Mouse (Mus musculus): ENCODE measurements around the gene Rmi2. TPM values are rescaled to one million over a fixed set of nuclear protein-coding genes. Genes with fewer than 3 reads are reported as not detected.

The Rmi2 gene
- total and polyA plus RNA-seq, 3 experiments = 5.7 to 9.5 (median 8.3) TPM

DNA sequence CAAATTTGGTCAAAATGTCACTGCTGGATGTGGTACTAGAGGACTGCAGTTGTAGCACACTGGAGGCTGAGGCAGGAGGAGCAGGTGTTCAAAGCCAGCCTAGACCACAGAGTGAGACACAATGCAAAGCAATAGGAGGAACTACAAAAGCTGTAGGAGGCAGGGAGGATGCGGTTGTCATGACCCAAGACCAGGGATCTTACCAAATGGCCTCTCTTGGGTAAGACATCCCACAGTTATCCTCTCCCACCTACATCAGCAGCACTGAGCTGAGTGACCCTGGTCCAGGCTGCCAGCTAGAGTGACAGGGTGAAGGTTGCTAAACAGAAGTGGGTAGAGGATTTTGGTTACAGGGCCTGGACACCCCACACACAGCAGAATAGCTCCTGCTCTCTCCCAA lies 92.2 kb downstream of the Rmi2 start:
- Histone ChIP-seq H3K4me1 (ENCODE audit: insufficient read depth, low read depth, low read length) (no peaks in the 10 kb centered on the region), H3K9me3 (replicated peaks) (no peaks in the 10 kb centered on the region), H3K27me3 (ENCODE audit: insufficient read depth, low read length) (peaks cover 4% of the 10 kb centered on the region; the same call in 1 of the 2 replicates), H3K36me3 (replicated peaks) (no peaks in the 10 kb centered on the region), H3K4me3 (ENCODE audit: low read depth, low read length) (no peak overlapping the region)
- ATAC-seq (ENCODE audit: extremely low read depth, insufficient number of reproducible peaks, low FRiP score, poor library complexity, severe bottlenecking) = no peak
- TF ChIP-seq GATA1 (IDR thresholded peaks at IDR 0.05; ENCODE audit: borderline replicate concordance, low read length) = no peak
- no peak for TF ChIP-seq TAL1 (conservative IDR thresholded peaks at IDR 0.05; ENCODE audit: low read depth, low read length)
- no peak for TF ChIP-seq CTCF (IDR thresholded peaks at IDR 0.05; ENCODE audit: low read depth, low read length)
- TF ChIP-seq GATA2 (IDR thresholded peaks at IDR 0.05; ENCODE audit: borderline replicate concordance, low read depth, low read length) = no peak
- no peak for TF ChIP-seq POLR2AphosphoS5 (IDR thresholded peaks at IDR 0.05; ENCODE audit: insufficient replicate concordance, low read depth, low read length)
- no peak for DNase-seq (ENCODE audit: low spot score)

DNA sequence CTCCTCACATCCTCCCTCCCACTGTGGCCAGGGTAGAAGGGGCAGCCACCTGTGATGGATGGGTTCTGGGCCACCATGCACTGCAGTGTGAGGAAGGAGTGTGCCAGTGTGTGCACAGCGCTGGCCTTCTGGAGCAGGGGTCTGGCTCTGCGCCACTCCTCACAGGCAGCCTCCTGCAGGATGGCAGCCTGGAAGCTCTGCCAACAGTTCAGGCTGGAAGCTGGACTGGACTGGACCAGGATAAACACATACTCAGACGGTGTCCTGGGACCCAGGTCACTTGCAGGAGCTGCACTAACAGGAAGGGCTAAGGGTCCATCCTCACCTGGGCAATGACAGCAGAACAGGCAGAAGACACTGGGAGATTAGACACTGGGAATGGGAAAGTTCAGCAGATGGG lies 98.5 kb downstream of the Rmi2 start:
- peaks cover 6% of the 10 kb centered on the region; the same call in 1 of the 2 replicates for H3K27me3 ChIP-seq (ENCODE audit: insufficient read depth, low read length)
- DNase-seq (ENCODE audit: low spot score) (no peak), ATAC-seq (ENCODE audit: extremely low read depth, insufficient number of reproducible peaks, low FRiP score, poor library complexity, severe bottlenecking) (no peak)
- TF ChIP-seq GATA2 (IDR thresholded peaks at IDR 0.05; ENCODE audit: borderline replicate concordance, low read depth, low read length) = no peak
- TF ChIP-seq CTCF (IDR thresholded peaks at IDR 0.05; ENCODE audit: low read depth, low read length) = no peak
- TF ChIP-seq TAL1 (conservative IDR thresholded peaks at IDR 0.05; ENCODE audit: low read depth, low read length) = no peak
- no peak for TF ChIP-seq GATA1 (IDR thresholded peaks at IDR 0.05; ENCODE audit: borderline replicate concordance, low read length)
- TF ChIP-seq POLR2AphosphoS5 (IDR thresholded peaks at IDR 0.05; ENCODE audit: insufficient replicate concordance, low read depth, low read length) = no peak
- no peaks in the 10 kb centered on the region for H3K9me3 ChIP-seq (replicated peaks)
- H3K4me1 ChIP-seq (ENCODE audit: insufficient read depth, low read depth, low read length) = no peaks in the 10 kb centered on the region
- H3K36me3 ChIP-seq (replicated peaks) = no peaks in the 10 kb centered on the region
- no peak overlapping the region for H3K4me3 ChIP-seq (ENCODE audit: low read depth, low read length)

DNA sequence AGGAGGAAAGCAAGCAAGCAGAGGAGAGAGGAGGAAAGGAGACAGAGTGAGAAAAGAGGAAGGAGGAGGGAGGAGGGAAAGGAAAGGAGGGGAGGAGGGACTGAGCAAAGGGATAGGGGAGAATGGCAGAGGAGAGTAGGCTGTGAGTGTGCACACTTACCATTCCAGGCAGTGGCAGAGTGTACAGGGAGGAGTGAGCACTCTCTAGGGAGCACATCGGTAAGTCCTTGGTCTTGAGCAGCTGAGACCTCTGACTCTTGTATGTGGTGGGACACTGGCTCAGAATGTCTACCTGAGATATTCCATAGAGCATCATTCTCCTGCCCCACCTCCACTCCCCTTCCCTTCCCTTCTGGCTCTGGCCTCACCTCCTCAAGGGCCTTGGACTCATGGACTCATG lies 99.2 kb downstream of the Rmi2 start:
- Histone ChIP-seq H3K9me3 (replicated peaks) (no peaks in the 10 kb centered on the region), H3K36me3 (replicated peaks) (no peaks in the 10 kb centered on the region), H3K4me1 (ENCODE audit: insufficient read depth, low read depth, low read length) (no peaks in the 10 kb centered on the region), H3K4me3 (ENCODE audit: low read depth, low read length) (no peak overlapping the region), H3K27me3 (ENCODE audit: insufficient read depth, low read length) (peaks cover 6% of the 10 kb centered on the region)
- TF ChIP-seq CTCF (IDR thresholded peaks at IDR 0.05; ENCODE audit: low read depth, low read length) = no peak
- no peak for TF ChIP-seq GATA2 (IDR thresholded peaks at IDR 0.05; ENCODE audit: borderline replicate concordance, low read depth, low read length)
- no peak for TF ChIP-seq TAL1 (conservative IDR thresholded peaks at IDR 0.05; ENCODE audit: low read depth, low read length)
- TF ChIP-seq POLR2AphosphoS5 (IDR thresholded peaks at IDR 0.05; ENCODE audit: insufficient replicate concordance, low read depth, low read length) = no peak
- no peak for TF ChIP-seq GATA1 (IDR thresholded peaks at IDR 0.05; ENCODE audit: borderline replicate concordance, low read length)
- DNase-seq (ENCODE audit: low spot score) (no peak), ATAC-seq (ENCODE audit: extremely low read depth, insufficient number of reproducible peaks, low FRiP score, poor library complexity, severe bottlenecking) (no peak)

DNA sequence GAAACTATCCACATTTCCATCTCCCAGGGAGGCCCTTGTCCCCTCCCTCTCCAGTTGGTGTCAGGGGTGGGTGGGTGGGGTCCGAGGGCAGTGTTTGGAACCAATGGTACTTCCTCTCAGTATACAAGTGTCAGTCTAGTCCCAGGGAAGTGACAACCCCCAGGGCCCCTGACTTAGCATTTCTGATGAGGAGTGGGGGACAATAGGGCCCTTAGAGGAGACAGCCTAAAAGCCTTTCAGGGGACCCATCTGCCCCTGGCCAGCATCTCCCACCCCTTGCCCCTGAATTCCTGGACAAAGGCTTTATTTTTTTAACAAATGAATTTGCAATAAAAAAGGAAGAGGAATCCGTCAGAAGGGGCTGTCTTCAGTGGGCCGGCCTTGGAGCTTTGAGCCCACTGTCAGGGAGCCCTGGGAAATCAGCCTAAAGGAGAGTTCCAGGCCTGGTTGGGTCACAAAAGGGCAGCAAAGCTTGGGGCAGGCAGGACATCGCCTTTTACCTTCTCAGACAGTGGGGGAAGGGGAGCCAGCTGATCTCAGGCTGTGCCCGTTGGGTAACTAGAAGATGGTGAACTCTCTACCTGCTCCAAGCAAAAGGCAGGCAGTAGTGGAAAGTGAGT lies 102.0 kb downstream of the Rmi2 start:
- Histone ChIP-seq H3K27me3 (ENCODE audit: insufficient read depth, low read length) (peaks cover 9% of the 10 kb centered on the region), H3K4me3 (ENCODE audit: low read depth, low read length) (no peak overlapping the region), H3K36me3 (replicated peaks) (no peaks in the 10 kb centered on the region), H3K9me3 (replicated peaks) (no peaks in the 10 kb centered on the region), H3K4me1 (ENCODE audit: insufficient read depth, low read depth, low read length) (no peaks in the 10 kb centered on the region)
- ATAC-seq (ENCODE audit: extremely low read depth, insufficient number of reproducible peaks, low FRiP score, poor library complexity, severe bottlenecking) (no peak), DNase-seq (ENCODE audit: low spot score) (no peak)
- no peak for TF ChIP-seq TAL1 (conservative IDR thresholded peaks at IDR 0.05; ENCODE audit: low read depth, low read length)
- TF ChIP-seq GATA2 (IDR thresholded peaks at IDR 0.05; ENCODE audit: borderline replicate concordance, low read depth, low read length) = no peak
- no peak for TF ChIP-seq POLR2AphosphoS5 (IDR thresholded peaks at IDR 0.05; ENCODE audit: insufficient replicate concordance, low read depth, low read length)
- TF ChIP-seq CTCF (IDR thresholded peaks at IDR 0.05; ENCODE audit: low read depth, low read length) = no peak
- no peak for TF ChIP-seq GATA1 (IDR thresholded peaks at IDR 0.05; ENCODE audit: borderline replicate concordance, low read length)

DNA sequence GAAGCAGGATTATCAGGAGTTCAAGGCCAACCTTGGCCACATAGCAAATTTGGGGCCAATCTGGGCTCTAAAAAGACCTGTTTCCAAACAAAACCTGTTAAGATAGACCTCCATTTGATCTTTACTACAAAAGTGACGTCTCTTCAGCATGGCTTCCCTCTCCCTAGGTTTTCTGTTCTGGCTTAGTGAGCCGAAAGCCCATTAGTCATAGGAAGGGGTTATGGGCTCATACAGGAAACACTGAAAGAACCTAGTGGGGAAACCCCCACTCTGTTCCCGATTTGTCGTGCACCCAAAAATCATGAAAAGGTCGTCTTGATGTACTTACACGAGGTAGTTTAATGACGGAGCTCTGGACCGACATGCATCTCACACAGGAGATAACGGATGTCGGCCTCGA lies 102.6 kb downstream of the Rmi2 start:
- DNase-seq (ENCODE audit: low spot score) (no peak), ATAC-seq (ENCODE audit: extremely low read depth, insufficient number of reproducible peaks, low FRiP score, poor library complexity, severe bottlenecking) (no peak)
- Histone ChIP-seq H3K4me3 (ENCODE audit: low read depth, low read length) (no peak overlapping the region), H3K9me3 (replicated peaks) (no peaks in the 10 kb centered on the region), H3K4me1 (ENCODE audit: insufficient read depth, low read depth, low read length) (no peaks in the 10 kb centered on the region), H3K27me3 (ENCODE audit: insufficient read depth, low read length) (peaks cover 9% of the 10 kb centered on the region), H3K36me3 (replicated peaks) (no peaks in the 10 kb centered on the region)
- no peak for TF ChIP-seq GATA1 (IDR thresholded peaks at IDR 0.05; ENCODE audit: borderline replicate concordance, low read length)
- no peak for TF ChIP-seq TAL1 (conservative IDR thresholded peaks at IDR 0.05; ENCODE audit: low read depth, low read length)
- no peak for TF ChIP-seq GATA2 (IDR thresholded peaks at IDR 0.05; ENCODE audit: borderline replicate concordance, low read depth, low read length)
- no peak for TF ChIP-seq CTCF (IDR thresholded peaks at IDR 0.05; ENCODE audit: low read depth, low read length)
- TF ChIP-seq POLR2AphosphoS5 (IDR thresholded peaks at IDR 0.05; ENCODE audit: insufficient replicate concordance, low read depth, low read length) = no peak

DNA sequence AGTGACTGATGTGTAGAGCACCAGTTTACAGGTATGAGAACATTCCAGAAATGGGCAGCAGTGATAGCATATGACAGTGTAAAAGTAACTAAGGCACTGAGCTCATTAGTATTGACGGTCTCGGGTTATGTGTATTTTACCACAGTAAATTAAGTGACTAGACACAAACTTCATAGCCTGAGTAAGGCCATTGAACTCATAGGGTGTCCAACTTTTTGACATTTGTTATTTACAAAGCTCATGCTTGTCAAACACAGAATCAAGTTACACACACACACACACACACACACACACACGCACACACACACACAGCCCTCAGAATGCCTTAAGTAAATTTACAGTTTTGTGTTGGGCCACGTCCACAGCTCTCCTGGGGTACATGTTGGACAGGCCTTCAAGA lies 105.1 kb downstream of the Rmi2 start:
- H3K4me3 ChIP-seq (ENCODE audit: low read depth, low read length) = no peak overlapping the region
- no peaks in the 10 kb centered on the region for H3K9me3 ChIP-seq (replicated peaks)
- no peaks in the 10 kb centered on the region for H3K36me3 ChIP-seq (replicated peaks)
- no peaks in the 10 kb centered on the region for H3K4me1 ChIP-seq (ENCODE audit: insufficient read depth, low read depth, low read length)
- no peak for TF ChIP-seq CTCF (IDR thresholded peaks at IDR 0.05; ENCODE audit: low read depth, low read length)
- no peak for TF ChIP-seq POLR2AphosphoS5 (IDR thresholded peaks at IDR 0.05; ENCODE audit: insufficient replicate concordance, low read depth, low read length)
- no peak for TF ChIP-seq GATA1 (IDR thresholded peaks at IDR 0.05; ENCODE audit: borderline replicate concordance, low read length)
- TF ChIP-seq GATA2 (IDR thresholded peaks at IDR 0.05; ENCODE audit: borderline replicate concordance, low read depth, low read length) = no peak
- TF ChIP-seq TAL1 (conservative IDR thresholded peaks at IDR 0.05; ENCODE audit: low read depth, low read length) = no peak
- H3K27me3 ChIP-seq (ENCODE audit: insufficient read depth, low read length) = peaks cover 8% of the 10 kb centered on the region
- ATAC-seq (ENCODE audit: extremely low read depth, insufficient number of reproducible peaks, low FRiP score, poor library complexity, severe bottlenecking) = no peak
- no peak for DNase-seq (ENCODE audit: low spot score)
